Mouse (Mus musculus) E14TG2a.4 (cell line): Measurements from ENCODE around the gene Nos1ap.

ENCODE experiments used
- H3K27me3 ChIP-seq: 2 replicates; pipeline ENCODE4 v1.6.1; 2014; ENCODE audit warnings: low read length, control low read depth; ENCODE audit not compliant: insufficient read depth
- H3K36me3 ChIP-seq: 2 replicates; pipeline ENCODE4 v1.6.1; 2014; ENCODE audit warnings: low read length, control low read depth; ENCODE audit not compliant: insufficient read depth
- H3K4me1 ChIP-seq: replicated peaks from 2 replicates; pipeline ENCODE4 v1.6.1; 2014; ENCODE audit warnings: low read depth, low read length, control low read depth
- H3K4me3 ChIP-seq: replicated peaks from 2 replicates; pipeline ENCODE4 v1.5.1; 2014; ENCODE audit warnings: mild to moderate bottlenecking, low read length
- H3K9me3 ChIP-seq: 2 replicates; pipeline ENCODE4 v1.6.1; 2014; ENCODE audit warnings: low read length, control low read depth
- CTCF ChIP-seq: conservative IDR thresholded peaks from 2 replicates; pipeline ENCODE4 v1.5.1; 2014; ENCODE audit warnings: low read length
- NANOG ChIP-seq: IDR thresholded peaks from 2 replicates; pipeline ENCODE4 v1.6.1; 2014; ENCODE audit warnings: borderline replicate concordance, low read length, mixed read lengths
- POU5F1 ChIP-seq: IDR thresholded peaks from 2 replicates; pipeline ENCODE4 v1.6.1; 2014; ENCODE audit warnings: low read length, borderline replicate concordance

The Nos1ap gene

DNA sequence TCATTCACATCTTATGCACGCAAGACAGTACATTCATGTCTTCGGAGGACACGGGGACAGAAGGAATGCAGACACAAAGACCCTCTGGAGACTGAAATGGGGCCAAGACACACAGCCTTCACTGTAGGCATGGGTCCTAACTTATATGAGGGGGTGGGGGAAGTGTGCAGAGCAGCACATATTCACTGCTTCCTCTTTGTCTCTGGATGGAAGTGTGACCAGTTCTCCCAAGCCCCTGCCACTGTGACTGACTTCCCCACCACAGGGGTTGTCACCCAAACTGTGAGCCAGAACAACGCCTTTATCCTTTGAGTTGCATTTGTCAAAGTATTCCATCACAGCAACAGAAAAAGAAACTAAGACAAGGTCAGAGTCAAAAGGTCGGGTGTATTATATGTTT is 7.3 kb downstream of the Nos1ap start:
- Histone ChIP-seq H3K36me3 (no peaks in the 10 kb centered on the region), H3K27me3 (peaks cover 15% of the 10 kb centered on the region), H3K4me1 (no peaks in the 10 kb centered on the region), H3K9me3 (no peaks in the 10 kb centered on the region), H3K4me3 (no peak overlapping the region)
- no peak for TF ChIP-seq CTCF

DNA sequence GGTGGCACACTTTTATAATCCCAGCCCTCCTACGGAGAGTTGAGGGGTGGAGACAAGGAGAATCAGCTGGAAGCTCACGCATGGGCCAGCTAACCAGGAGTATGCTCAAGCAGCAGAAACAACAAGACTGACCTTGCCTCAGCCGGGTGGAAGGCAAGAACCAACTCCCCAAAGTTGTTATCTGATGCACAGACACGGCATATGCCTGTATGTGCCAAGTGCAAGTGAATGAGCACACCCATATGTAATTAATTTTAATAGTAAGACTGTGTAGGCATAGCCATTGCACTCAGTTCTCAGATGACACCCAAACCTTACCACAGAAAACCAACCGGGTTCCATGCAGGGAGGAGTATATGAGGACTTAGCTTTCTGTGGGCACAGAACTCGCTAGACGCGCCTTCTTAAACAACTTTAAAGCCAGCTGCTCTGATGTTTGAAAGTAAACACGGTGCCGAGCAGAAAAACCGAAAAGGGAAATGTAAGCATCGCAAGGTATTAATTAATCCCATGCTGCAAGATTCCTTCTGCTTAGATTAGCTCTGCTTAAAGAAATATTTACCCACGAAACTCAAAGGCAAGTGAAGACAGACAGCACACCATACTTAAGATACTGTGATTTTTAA is 9.1 kb downstream of the Nos1ap start:
- no peak overlapping the region for H3K4me3 ChIP-seq
- H3K9me3 ChIP-seq, result no peaks in the 10 kb centered on the region
- no peaks in the 10 kb centered on the region for H3K4me1 ChIP-seq
- no peaks in the 10 kb centered on the region for H3K36me3 ChIP-seq
- peaks cover 2% of the 10 kb centered on the region; the same call in 1 of the 2 replicates for H3K27me3 ChIP-seq
- no peak for TF ChIP-seq POU5F1
- no peak for TF ChIP-seq NANOG
- no peak for TF ChIP-seq CTCF

DNA sequence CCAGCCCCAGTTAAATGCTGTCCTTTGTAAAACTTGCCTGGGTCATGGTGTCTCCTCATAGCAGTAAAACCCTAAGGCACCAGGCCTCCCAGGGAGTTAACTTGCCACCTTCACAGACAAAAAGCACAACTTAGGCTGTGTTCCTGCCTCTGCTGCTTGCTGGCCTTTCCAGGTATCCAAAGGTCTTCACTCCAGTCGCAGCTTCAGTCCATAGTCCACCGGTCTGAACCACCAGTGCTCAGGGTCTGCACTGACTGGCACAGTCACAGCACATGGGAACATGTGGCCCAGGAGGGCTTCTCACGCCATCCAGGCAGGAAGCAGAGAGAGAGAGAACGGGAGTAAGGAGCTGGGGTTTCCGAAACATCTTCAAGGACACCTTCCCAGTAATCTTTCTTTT is 10.2 kb downstream of the Nos1ap start:
- H3K9me3 ChIP-seq, result no peaks in the 10 kb centered on the region
- no peak overlapping the region for H3K4me3 ChIP-seq
- H3K36me3 ChIP-seq, result no peaks in the 10 kb centered on the region
- TF ChIP-seq CTCF (no peak), NANOG (no peak), POU5F1 (no peak)
- H3K4me1 ChIP-seq, result no peaks in the 10 kb centered on the region
- peaks cover 2% of the 10 kb centered on the region; the same call in 1 of the 2 replicates for H3K27me3 ChIP-seq

DNA sequence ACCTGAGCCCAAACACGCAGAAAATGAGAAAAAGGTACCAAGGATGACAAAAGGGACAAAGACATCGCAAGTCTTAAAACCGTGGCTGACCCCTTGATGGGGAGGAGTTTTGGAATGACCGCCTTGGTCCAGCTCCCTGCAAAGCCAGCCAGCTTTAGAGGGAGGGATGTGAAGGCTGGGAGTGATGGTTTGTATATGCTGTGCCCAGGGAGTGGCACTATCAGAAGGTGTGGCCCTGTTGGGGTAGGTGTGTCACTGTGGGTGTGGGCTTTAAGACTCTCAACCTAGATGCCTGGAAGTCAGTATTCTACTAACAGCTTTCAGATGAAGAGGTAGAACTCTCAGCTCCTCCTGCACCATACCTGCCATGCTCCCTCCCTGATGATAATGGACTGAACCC is 10.6 kb downstream of the Nos1ap start:
- Histone ChIP-seq H3K36me3 (no peaks in the 10 kb centered on the region), H3K27me3 (peaks cover 2% of the 10 kb centered on the region; the same call in 1 of the 2 replicates), H3K4me3 (no peak overlapping the region), H3K9me3 (no peaks in the 10 kb centered on the region), H3K4me1 (no peaks in the 10 kb centered on the region)
- TF ChIP-seq NANOG (no peak), POU5F1 (no peak), CTCF (no peak)

DNA sequence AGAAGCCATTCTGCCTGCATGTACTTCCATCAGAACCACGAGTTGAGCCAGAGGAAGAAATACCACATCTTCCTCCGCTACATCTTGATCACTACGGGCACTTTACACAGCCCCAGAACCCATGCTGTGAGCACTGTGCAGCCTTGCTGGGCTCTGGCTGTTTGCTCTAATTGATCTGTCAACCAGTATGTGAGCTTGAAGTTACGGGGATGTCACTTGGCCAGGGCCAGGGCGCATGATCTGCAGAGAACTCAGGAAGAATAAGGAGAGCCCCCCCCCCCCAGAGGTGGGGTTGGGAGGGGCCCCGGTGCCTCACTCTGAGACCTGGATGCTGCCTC is 13.0 kb downstream of the Nos1ap start:
- Histone ChIP-seq H3K4me1 (no peaks in the 10 kb centered on the region), H3K36me3 (no peaks in the 10 kb centered on the region), H3K27me3 (peaks cover 2% of the 10 kb centered on the region; the same call in 1 of the 2 replicates), H3K9me3 (no peaks in the 10 kb centered on the region), H3K4me3 (no peak overlapping the region)
- TF ChIP-seq NANOG (no peak), CTCF (no peak), POU5F1 (no peak)

DNA sequence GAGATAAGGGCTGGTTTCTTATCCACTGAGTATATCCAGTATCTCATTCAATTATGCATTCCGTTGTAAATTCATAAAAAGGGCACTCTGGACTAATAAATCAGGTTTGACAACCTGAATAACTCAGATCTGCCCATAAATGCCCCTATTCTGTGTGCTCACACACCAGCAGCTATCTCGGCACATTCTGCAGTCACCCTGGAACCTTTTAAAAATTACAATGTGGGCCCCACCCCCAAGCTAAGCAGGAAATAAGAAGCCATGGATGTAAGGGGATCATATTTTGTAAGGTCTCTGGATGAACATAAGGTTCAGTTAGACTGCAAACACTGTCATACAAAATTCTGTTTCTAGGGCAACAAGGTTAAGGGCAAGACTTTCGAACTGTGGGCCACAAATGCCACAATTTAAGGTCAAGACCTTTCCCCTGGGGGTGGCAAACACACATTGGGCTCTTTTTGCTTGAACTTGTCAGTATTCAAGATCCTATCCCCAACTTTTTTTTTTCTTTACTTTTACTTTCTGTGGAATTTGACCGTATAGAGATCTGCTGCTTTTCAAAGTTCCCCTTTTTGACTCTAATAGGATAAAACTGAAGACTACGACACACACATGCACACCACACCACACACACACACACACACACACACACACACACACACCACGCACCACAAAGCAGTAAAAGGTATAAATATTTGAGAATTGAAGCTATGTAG is 13.5 kb downstream of the Nos1ap start:
- no peak overlapping the region for H3K4me3 ChIP-seq
- no peaks in the 10 kb centered on the region for H3K4me1 ChIP-seq
- H3K9me3 ChIP-seq, result peaks cover under 1% of the 10 kb centered on the region; the same call in 1 of the 2 replicates
- H3K36me3 ChIP-seq, result no peaks in the 10 kb centered on the region
- H3K27me3 ChIP-seq, result peaks cover 2% of the 10 kb centered on the region; the same call in 1 of the 2 replicates
- TF ChIP-seq POU5F1, result no peak
- TF ChIP-seq CTCF, result no peak
- TF ChIP-seq NANOG, result no peak

DNA sequence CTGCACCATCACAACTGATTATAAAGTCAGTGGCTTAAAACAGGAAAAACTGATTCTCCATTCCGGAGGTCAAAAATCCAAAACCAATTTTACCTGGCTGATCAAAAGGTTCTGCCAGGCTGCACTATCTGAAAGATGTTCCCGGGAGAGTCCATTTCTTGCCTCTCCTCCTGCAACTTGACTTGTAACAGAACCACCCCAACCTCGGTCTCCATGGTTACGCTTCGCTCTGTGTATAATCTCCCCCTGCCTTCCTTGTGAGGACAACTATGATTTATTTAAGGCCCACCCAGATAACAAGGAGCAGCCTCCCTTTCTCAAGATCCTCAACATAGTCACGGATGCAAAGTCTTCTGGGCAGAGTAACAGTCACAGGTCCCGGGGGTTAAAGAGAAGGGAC is 16.5 kb downstream of the Nos1ap start:
- H3K36me3 ChIP-seq, result no peaks in the 10 kb centered on the region

DNA sequence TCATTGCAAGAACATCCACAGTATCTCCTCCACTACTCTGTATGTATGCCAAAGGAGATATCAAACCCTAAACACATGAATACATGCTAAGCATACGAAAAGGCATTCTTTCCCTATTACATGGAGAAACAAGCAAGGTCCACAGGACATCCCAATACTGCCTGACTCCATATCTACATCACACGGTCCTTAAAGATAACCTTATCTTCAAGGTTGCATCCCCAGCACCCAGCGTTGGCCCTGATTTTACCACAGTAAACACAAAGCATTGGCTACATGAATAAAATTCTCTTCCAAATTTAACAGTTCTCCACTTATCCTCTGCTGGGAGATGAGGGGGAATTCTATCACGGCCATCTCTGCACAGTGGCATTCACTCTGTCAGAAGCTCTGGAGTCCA is 22.7 kb downstream of the Nos1ap start:
- TF ChIP-seq CTCF (no peak), NANOG (no peak), POU5F1 (no peak)
- Histone ChIP-seq H3K36me3 (no peaks in the 10 kb centered on the region), H3K4me1 (no peaks in the 10 kb centered on the region), H3K4me3 (no peak overlapping the region), H3K9me3 (peaks cover 22% of the 10 kb centered on the region), H3K27me3 (peaks cover 3% of the 10 kb centered on the region; the same call in 1 of the 2 replicates)

More for the DNA sequence above, 16.5 kb downstream of the Nos1ap start:
- Histone ChIP-seq H3K9me3 (peaks cover 3% of the 10 kb centered on the region; the same call in 1 of the 2 replicates), H3K4me1 (no peaks in the 10 kb centered on the region), H3K4me3 (no peak overlapping the region), H3K27me3 (peaks cover 3% of the 10 kb centered on the region; the same call in 1 of the 2 replicates)
- no peak for TF ChIP-seq POU5F1
- no peak for TF ChIP-seq NANOG
- no peak for TF ChIP-seq CTCF
